In the genomic region with DNA sequence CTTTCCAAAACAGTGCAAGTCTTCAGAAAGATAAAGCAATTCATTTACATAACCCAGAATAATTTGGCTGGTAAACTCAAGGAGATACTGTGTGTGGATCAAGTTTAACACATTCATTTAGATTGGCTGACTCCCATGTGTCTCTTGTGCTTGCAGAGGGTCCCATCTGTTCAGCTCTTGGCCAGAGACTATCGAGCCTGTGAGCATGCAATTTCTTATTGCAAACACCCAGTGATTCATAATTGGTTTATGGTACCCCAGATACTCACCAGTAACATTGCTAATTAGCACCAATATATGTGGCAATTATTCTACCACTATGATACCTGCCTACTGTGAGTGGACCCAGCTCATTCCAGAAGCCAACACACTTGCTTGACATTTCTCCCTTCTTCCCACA, we compare ENCODE assay signal across 17 mouse cellular contexts.
DNase-seq lines count a peak whose midpoint lies in the region; ATAC-seq and TF ChIP-seq lines count a peak whose summit lies in the region.
"Had no signal": no experiment of that assay in that cellular context is flagged by ENCODE, and none has a peak within 500 bp of the region (broad histone marks: within the 10 kb centered on the region; RNA-seq: fewer than 3 reads in every experiment).

No protein-coding gene starts in this region.

- H3K36me3 ChIP-seq in forebrain, embryonic 13.5 days (ENCODE audit: poor library complexity, severe bottlenecking), result no peaks in the 10 kb centered on the region
- no peaks in the 10 kb centered on the region; the same call in none of the 2 replicates for H3K36me3 ChIP-seq in forebrain, embryonic 10.5 days (replicated peaks)
- H3K36me3 ChIP-seq in kidney, embryonic 14.5 days (ENCODE audit: control insufficient read depth, insufficient read depth, low read length), result no peaks in the 10 kb centered on the region
- H3K36me3 ChIP-seq: heart, embryonic 15.5 days; limb, embryonic 12.5 days; liver, embryonic 13.5 days; midbrain, embryonic 13.5 days had no signal

- H3K4me2 ChIP-seq in forebrain, embryonic 13.5 days, result no peak overlapping the region
- no peak overlapping the region for H3K4me2 ChIP-seq in kidney, embryonic 14.5 days (replicated peaks; ENCODE audit: low read depth, low read length)
- H3K4me2 ChIP-seq: heart, embryonic 15.5 days; limb, embryonic 12.5 days; liver, embryonic 13.5 days; midbrain, embryonic 13.5 days had no signal

- no peak for DNase-seq in forebrain, embryonic 10.5 days (ENCODE audit: extremely low spot score, low spot score)
- DNase-seq in left cerebral cortex, postnatal 4 days, result peak; percentile 13
- no peak for DNase-seq in left cerebral cortex, adult 2 months (ENCODE audit: extremely low spot score in 1 of 2, low spot score in 2 of 2)
- DNase-seq in brain, embryonic 18.5 days (ENCODE audit: low read depth, low spot score), result peak; percentile 40
- peak; percentile 25 for DNase-seq in layer of hippocampus, adult 9-10 months (ENCODE audit: low spot score)
- no peak for DNase-seq in retina, embryonic 14.5 days (ENCODE audit: low spot score)
- DNase-seq: adrenal gland, adult 2 months; cerebellum, adult 9-10 months; heart, adult 2 months; kidney, adult 18-20 months; kidney, postnatal 25 days; liver, embryonic 13.5 days had no signal

- H3K4me3 ChIP-seq in forebrain, embryonic 13.5 days, result no peak overlapping the region
- H3K4me3 ChIP-seq in forebrain, embryonic 10.5 days, result no peak overlapping the region
- no peak overlapping the region for H3K4me3 ChIP-seq in left cerebral cortex, adult 2 months
- no peak overlapping the region for H3K4me3 ChIP-seq in kidney, embryonic 14.5 days (ENCODE audit: low read length)
- H3K4me3 ChIP-seq: heart, adult 2 months; heart, embryonic 15.5 days; limb, embryonic 12.5 days; liver, embryonic 13.5 days; midbrain, embryonic 13.5 days had no signal

- intact Hi-C loops in left cerebral cortex, postnatal 4 days (cut with DNase I), result no loop called here
- intact Hi-C loops in left cerebral cortex, adult 2 months (cut with DNase I), result no loop called here

- TF ChIP-seq CTCF in left cerebral cortex, adult 2 months (IDR thresholded peaks at IDR 0.05), result no peak

- H3K27ac ChIP-seq in forebrain, embryonic 13.5 days, result no peak overlapping the region; the same call in 1 of the 2 replicates
- H3K27ac ChIP-seq in forebrain, embryonic 10.5 days, result no peak overlapping the region
- no peak overlapping the region for H3K27ac ChIP-seq in left cerebral cortex, adult 2 months
- no peak overlapping the region for H3K27ac ChIP-seq in kidney, embryonic 14.5 days (ENCODE audit: low read depth, low read length)
- H3K27ac ChIP-seq: heart, adult 2 months; heart, embryonic 15.5 days; limb, embryonic 12.5 days; liver, embryonic 13.5 days; midbrain, embryonic 13.5 days had no signal

- H3K4me1 ChIP-seq in forebrain, embryonic 13.5 days, result peaks cover 20% of the 10 kb centered on the region
- peaks cover 70% of the 10 kb centered on the region for H3K4me1 ChIP-seq in forebrain, embryonic 10.5 days
- H3K4me1 ChIP-seq in kidney, embryonic 14.5 days (ENCODE audit: control insufficient read depth, insufficient read depth, low read length), result 0 out of 2 replicates have a peak, but pooled peaks cover 4% of the 10 kb centered on the region
- H3K4me1 ChIP-seq: heart, embryonic 15.5 days; liver, embryonic 13.5 days had no signal

- H3K27me3 ChIP-seq in forebrain, embryonic 13.5 days, result no peaks in the 10 kb centered on the region
- H3K27me3 ChIP-seq in forebrain, embryonic 10.5 days (ENCODE audit: poor library complexity, severe bottlenecking), result no peaks in the 10 kb centered on the region
- H3K27me3 ChIP-seq in kidney, embryonic 14.5 days (ENCODE audit: control insufficient read depth, insufficient read depth, low read length), result no peaks in the 10 kb centered on the region
- H3K27me3 ChIP-seq: heart, embryonic 15.5 days; limb, embryonic 12.5 days; liver, embryonic 13.5 days; midbrain, embryonic 13.5 days had no signal

- ATAC-seq in forebrain, embryonic 13.5 days, result peak; percentile 86
- no peak for ATAC-seq in kidney, embryonic 14.5 days (ENCODE audit: low FRiP score, low TSS enrichment)
- ATAC-seq: midbrain, embryonic 13.5 days had no signal

- H3K9me3 ChIP-seq in forebrain, embryonic 13.5 days (replicated peaks), result no peaks in the 10 kb centered on the region
- no peaks in the 10 kb centered on the region for H3K9me3 ChIP-seq in forebrain, embryonic 10.5 days
- H3K9me3 ChIP-seq in kidney, embryonic 14.5 days (ENCODE audit: control insufficient read depth, low read length), result no peaks in the 10 kb centered on the region
- H3K9me3 ChIP-seq: heart, embryonic 15.5 days; limb, embryonic 12.5 days; liver, embryonic 13.5 days; midbrain, embryonic 13.5 days had no signal

- WGBS in forebrain, embryonic 13.5 days, result 51% methylated on average over 1 of the region's 1 CpGs
- WGBS in forebrain, embryonic 10.5 days, result 95% methylated on average over 1 of the region's 1 CpGs
- WGBS in kidney, embryonic 14.5 days, result 50% methylated on average over 1 of the region's 1 CpGs

- no peak overlapping the region for H3K9ac ChIP-seq in forebrain, embryonic 13.5 days
- no peak overlapping the region for H3K9ac ChIP-seq in kidney, embryonic 14.5 days (ENCODE audit: low read depth, low read length)
- H3K9ac ChIP-seq: heart, embryonic 15.5 days; limb, embryonic 12.5 days; liver, embryonic 13.5 days; midbrain, embryonic 13.5 days had no signal

Comparison
In these comparisons a context has a peak if more than half of its experiments do, and no peak if none do; other contexts are left out.
1. DNase-seq: peak in left cerebral cortex, postnatal 4 days (single experiment), brain, embryonic 18.5 days (single experiment) and layer of hippocampus, adult 9-10 months (single experiment); none in forebrain, embryonic 10.5 days (single experiment), left cerebral cortex, adult 2 months (0 of 2) and retina, embryonic 14.5 days (single experiment).